ENCODE assay signal across 13 mouse cellular contexts in the genomic region with DNA sequence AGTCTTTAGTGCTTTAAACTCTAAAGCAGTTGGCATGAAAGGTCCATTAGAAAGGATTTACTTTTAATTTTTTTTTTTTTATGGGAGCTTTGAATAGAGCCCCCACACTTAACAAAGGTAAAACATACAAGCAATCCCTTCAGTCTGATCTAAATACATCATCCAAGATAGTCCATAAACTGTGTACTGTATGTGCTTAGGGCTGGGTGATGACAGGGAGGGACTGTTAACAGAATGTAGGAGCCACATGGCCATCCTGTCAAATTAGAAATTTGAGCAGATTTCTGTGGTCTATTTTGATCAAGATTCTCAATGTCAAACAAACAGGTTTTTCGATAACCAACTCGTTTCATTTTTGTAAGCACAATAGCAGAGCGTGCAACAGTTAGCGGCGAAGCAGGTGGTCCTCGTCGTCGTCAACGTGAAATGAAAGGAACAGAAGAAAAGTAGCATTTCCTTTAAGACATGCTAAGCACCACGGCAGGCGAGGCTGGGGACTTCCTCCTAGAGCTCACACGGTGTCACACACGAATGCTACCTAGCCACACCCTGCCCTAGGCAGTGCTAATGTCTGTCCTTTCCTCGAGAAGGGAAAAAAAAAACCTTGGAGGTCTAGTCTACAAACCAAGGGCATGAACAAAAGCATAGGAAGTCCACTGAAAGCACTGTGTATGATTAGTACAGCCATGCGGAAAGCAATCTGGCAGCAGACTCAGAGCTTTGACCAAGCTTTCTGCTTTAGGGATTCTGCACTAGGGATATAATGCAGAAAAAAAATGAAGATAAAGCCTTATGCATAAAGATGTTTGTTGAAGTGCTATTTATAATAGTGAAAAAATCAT.
DNase-seq lines count a peak whose midpoint lies in the region; ATAC-seq and TF ChIP-seq lines count a peak whose summit lies in the region.
"Had no signal": no experiment of that assay in that cellular context is flagged by ENCODE, and none has a peak within 500 bp of the region (broad histone marks: within the 10 kb centered on the region; RNA-seq: fewer than 3 reads in every experiment).

No protein-coding gene starts in this region.

- TF ChIP-seq CTCF in brain, embryonic 14.5 days (IDR thresholded peaks at IDR 0.05; ENCODE audit: borderline replicate concordance, extremely low read depth, insufficient read depth, insufficient read length), result no peak

- WGBS in forebrain, embryonic 10.5 days, result 72% methylated on average over 15 of the region's 15 CpGs
- WGBS in forebrain, embryonic 11.5 days, result 59% methylated on average over 15 of the region's 15 CpGs

- peak overlapping the region; percentile 51; the same call in 1 of the 2 replicates for H3K27ac ChIP-seq in forebrain, embryonic 10.5 days
- no peak overlapping the region for H3K27ac ChIP-seq in forebrain, embryonic 11.5 days (ENCODE audit: low read depth, low read length)
- H3K27ac ChIP-seq: embryonic facial prominence, embryonic 15.5 days; limb, embryonic 12.5 days had no signal

- H3K36me3 ChIP-seq in forebrain, embryonic 10.5 days (replicated peaks), result no peaks in the 10 kb centered on the region
- no peaks in the 10 kb centered on the region; the same call in 1 of the 2 replicates for H3K36me3 ChIP-seq in forebrain, embryonic 11.5 days (ENCODE audit: control insufficient read depth, insufficient read depth, low read length)
- H3K36me3 ChIP-seq: embryonic facial prominence, embryonic 15.5 days; limb, embryonic 12.5 days had no signal

- no peak overlapping the region for H3K9ac ChIP-seq in forebrain, embryonic 11.5 days (ENCODE audit: low read length)
- H3K9ac ChIP-seq: embryonic facial prominence, embryonic 15.5 days; limb, embryonic 12.5 days had no signal

- H3K4me3 ChIP-seq in forebrain, embryonic 10.5 days, result no peak overlapping the region
- H3K4me3 ChIP-seq in forebrain, embryonic 11.5 days (ENCODE audit: low read depth, low read length), result no peak overlapping the region
- H3K4me3 ChIP-seq: embryonic facial prominence, embryonic 15.5 days; limb, embryonic 12.5 days; myocyte had no signal

- no peak overlapping the region for H3K4me2 ChIP-seq in forebrain, embryonic 11.5 days (ENCODE audit: low read depth, low read length, severe bottlenecking)
- H3K4me2 ChIP-seq: embryonic facial prominence, embryonic 15.5 days; limb, embryonic 12.5 days had no signal

- DNase-seq in forebrain, embryonic 10.5 days (ENCODE audit: extremely low spot score, low spot score), result no peak
- DNase-seq in forebrain, embryonic 11.5 days (ENCODE audit: low spot score), result no peak
- DNase-seq in A20 (ENCODE audit: low read depth, low spot score), result peak; percentile 78
- DNase-seq in brain, embryonic 14.5 days (ENCODE audit: low read depth), result peak; percentile 74
- peak; percentile 10 for DNase-seq in spleen, adult 12 weeks (ENCODE audit: low spot score)
- no peak for DNase-seq in adrenal gland, postnatal 36 days
- DNase-seq in adrenal gland, postnatal 14 days, result no peak
- DNase-seq in urinary bladder, adult 2 months (ENCODE audit: low spot score), result no peak
- DNase-seq: cerebellum, adult 11-12 months had no signal

- TF ChIP-seq POLR2A in brain, embryonic 14.5 days (IDR thresholded peaks at IDR 0.05; ENCODE audit: borderline replicate concordance, extremely low read depth, insufficient read depth, insufficient read length, poor library complexity, severe bottlenecking), result no peak

- H3K27me3 ChIP-seq in forebrain, embryonic 10.5 days (ENCODE audit: poor library complexity, severe bottlenecking), result no peaks in the 10 kb centered on the region
- H3K27me3 ChIP-seq in forebrain, embryonic 11.5 days (ENCODE audit: control insufficient read depth, insufficient read depth, low read length), result no peaks in the 10 kb centered on the region
- H3K27me3 ChIP-seq: embryonic facial prominence, embryonic 15.5 days had no signal

- peaks cover 47% of the 10 kb centered on the region for H3K4me1 ChIP-seq in forebrain, embryonic 10.5 days
- no peaks in the 10 kb centered on the region; the same call in 1 of the 2 replicates for H3K4me1 ChIP-seq in forebrain, embryonic 11.5 days (replicated peaks; ENCODE audit: control insufficient read depth, insufficient read depth, low read length)

- ATAC-seq in forebrain, embryonic 11.5 days (replicated peaks; ENCODE audit: low FRiP score), result no peak
- ATAC-seq: lung, postnatal 0 days had no signal

- 0 out of 2 replicates have a peak, but pooled peaks cover 2% of the 10 kb centered on the region for H3K9me3 ChIP-seq in forebrain, embryonic 10.5 days
- H3K9me3 ChIP-seq in forebrain, embryonic 11.5 days (ENCODE audit: control insufficient read depth, low read length), result no peaks in the 10 kb centered on the region
- H3K9me3 ChIP-seq: embryonic facial prominence, embryonic 15.5 days; limb, embryonic 12.5 days had no signal

Comparison
In these comparisons a context has a peak if more than half of its experiments do, and no peak if none do; other contexts are left out.
1. DNase-seq: peak in A20 (single experiment), brain, embryonic 14.5 days (single experiment) and spleen, adult 12 weeks (single experiment); none in forebrain, embryonic 10.5 days (single experiment), forebrain, embryonic 11.5 days (single experiment), adrenal gland, postnatal 36 days (0 of 2), adrenal gland, postnatal 14 days (single experiment) and urinary bladder, adult 2 months (single experiment).